Mouse (Mus musculus): Measurements from ENCODE around the gene Zc3h12a. TPM values are rescaled to one million over a fixed set of nuclear protein-coding genes. Genes with fewer than 3 reads are reported as not detected.

Zc3h12a gene
- total and polyA plus RNA-seq, 3 experiments, result 2.1 to 13.4 (median 7.7) TPM

DNA sequence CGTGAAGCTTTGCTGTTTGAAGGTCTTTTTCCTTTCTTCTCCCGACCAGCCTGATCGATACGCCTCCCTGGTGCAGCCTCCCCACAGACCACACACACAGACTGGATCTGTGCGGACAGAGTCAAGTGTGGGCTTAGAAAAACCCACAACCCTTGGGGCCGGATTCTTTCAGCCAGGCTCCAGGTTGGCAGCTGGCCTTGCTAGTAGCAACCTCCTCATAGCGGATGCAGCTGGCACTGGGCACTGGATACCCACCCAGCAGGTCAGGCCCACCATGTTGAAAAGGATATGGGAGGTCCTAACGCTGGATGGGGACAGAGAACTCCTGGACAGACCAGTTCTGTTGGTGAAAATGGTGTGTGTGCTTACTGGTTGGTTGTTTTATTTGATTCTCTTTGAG is 33.8 kb upstream of the Zc3h12a start:
- H3K36me3 ChIP-seq (replicated peaks in 1 of 2; ENCODE audit: control insufficient read depth in 1 of 2, insufficient read depth in 1 of 2, low read length in 1 of 2), result no peaks in the 10 kb centered on the region
- dilution Hi-C loops (cut with MboI; ENCODE audit: extremely low pct_ligation_motif_present, extremely low pct_unique_long_range_greater_than_20kb, low sequenced_read_pairs), result no loop called here
- DNase-seq (ENCODE audit: extremely low read depth), result no peak
- H3K4me2 ChIP-seq (ENCODE audit: insufficient read depth, low read depth, poor library complexity, severe bottlenecking), result no peak overlapping the region
- peaks cover 72% of the 10 kb centered on the region for H3K27me3 ChIP-seq (replicated peaks)
- no peaks in the 10 kb centered on the region for H3K79me2 ChIP-seq (replicated peaks; ENCODE audit: control insufficient read depth, extremely low read depth, insufficient read depth, poor library complexity, severe bottlenecking)
- in situ Hi-C loops (cut with MboI; ENCODE audit: low pct_ligation_motif_present, low pct_unique_long_range_greater_than_20kb, low sequenced_read_pairs), result loop anchor here (25.0 kb wide), 1 partner anchor 801 kb away; no protein-coding TSS in a partner anchor
- no peak overlapping the region for H3K27ac ChIP-seq (ENCODE audit: insufficient read depth, low read depth)
- H3K9me3 ChIP-seq (replicated peaks; ENCODE audit: low read length), result peaks cover 7% of the 10 kb centered on the region
- no peak for TF ChIP-seq POLR2AphosphoS2 (IDR thresholded peaks at IDR 0.05; ENCODE audit: low read depth, low read length)
- TF ChIP-seq ZKSCAN1 (IDR thresholded peaks at IDR 0.05; ENCODE audit: borderline replicate concordance, low read depth, low read length), result no peak
- TF ChIP-seq MXI1 (IDR thresholded peaks at IDR 0.05; ENCODE audit: low read depth, low read length), result no peak
- TF ChIP-seq ZMIZ1 (IDR thresholded peaks at IDR 0.05; ENCODE audit: low read depth, low read length), result no peak
- TF ChIP-seq NELFE (IDR thresholded peaks at IDR 0.05; ENCODE audit: low read depth, low read length), result no peak
- TF ChIP-seq JUND (conservative IDR thresholded peaks at IDR 0.05; ENCODE audit: low read depth, low read length), result no peak
- no peak for TF ChIP-seq RAD21 (IDR thresholded peaks at IDR 0.05; ENCODE audit: low read depth, low read length)
- TF ChIP-seq TCF12 (IDR thresholded peaks at IDR 0.05; ENCODE audit: low read depth, low read length), result no peak
- TF ChIP-seq UBTF (IDR thresholded peaks at IDR 0.05; ENCODE audit: low read depth, low read length), result no peak
- TF ChIP-seq MAX (IDR thresholded peaks at IDR 0.05; ENCODE audit: low read length), result no peak
- no peak for TF ChIP-seq RCOR1 (conservative IDR thresholded peaks at IDR 0.05; ENCODE audit: low read depth, low read length)
- no peak for TF ChIP-seq SIN3A (IDR thresholded peaks at IDR 0.05; ENCODE audit: low read length)
- no peak for TF ChIP-seq TBP (conservative IDR thresholded peaks at IDR 0.05; ENCODE audit: low read depth, low read length)
- TF ChIP-seq USF1 (IDR thresholded peaks at IDR 0.05; ENCODE audit: low read depth, low read length), result no peak
- no peak for TF ChIP-seq E2F4 (IDR thresholded peaks at IDR 0.05; ENCODE audit: insufficient replicate concordance, low read depth, low read length)
- TF ChIP-seq PAX5 (IDR thresholded peaks at IDR 0.05; ENCODE audit: low read length), result no peak
- no peak for TF ChIP-seq MEF2A (IDR thresholded peaks at IDR 0.05; ENCODE audit: borderline replicate concordance, low read depth, low read length)
- no peak for TF ChIP-seq CHD1 (IDR thresholded peaks at IDR 0.05; ENCODE audit: low read depth, low read length)
- H3K4me1 ChIP-seq (ENCODE audit: control insufficient read depth in 1 of 2, insufficient read depth in 2 of 2), result no peaks in the 10 kb centered on the region
- H3K4me3 ChIP-seq (replicated peaks in 1 of 3; ENCODE audit: low read depth in 2 of 3, low read length in 2 of 3, poor library complexity in 1 of 3), result no peak overlapping the region
- H3K9ac ChIP-seq (ENCODE audit: insufficient read depth, low read depth), result no peak overlapping the region

DNA sequence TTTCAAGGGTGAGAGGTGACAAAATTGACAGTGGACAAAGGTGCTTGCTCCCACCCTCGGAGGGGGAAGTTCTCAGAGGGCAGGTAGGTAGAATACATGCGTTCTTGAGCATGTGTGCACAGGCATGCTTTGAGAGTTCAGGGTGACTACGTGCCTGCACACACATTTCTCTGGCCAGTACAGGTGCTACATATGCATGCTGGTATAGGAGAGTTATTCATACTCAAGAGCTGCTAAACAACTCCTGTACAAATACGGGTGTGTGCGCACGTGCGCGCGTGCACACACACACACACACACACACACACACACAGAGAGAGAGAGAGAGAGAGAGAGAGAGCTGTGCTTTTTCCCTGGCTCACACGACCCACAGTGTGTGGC is 33.3 kb upstream of the Zc3h12a start:
- Histone ChIP-seq H3K4me3 (replicated peaks in 1 of 3; ENCODE audit: low read depth in 2 of 3, low read length in 2 of 3, poor library complexity in 1 of 3) (no peak overlapping the region), H3K27me3 (replicated peaks) (peaks cover 76% of the 10 kb centered on the region), H3K9me3 (replicated peaks; ENCODE audit: low read length) (peaks cover 7% of the 10 kb centered on the region), H3K4me2 (ENCODE audit: insufficient read depth, low read depth, poor library complexity, severe bottlenecking) (no peak overlapping the region), H3K36me3 (replicated peaks in 1 of 2; ENCODE audit: control insufficient read depth in 1 of 2, insufficient read depth in 1 of 2, low read length in 1 of 2) (no peaks in the 10 kb centered on the region), H3K9ac (ENCODE audit: insufficient read depth, low read depth) (no peak overlapping the region), H3K4me1 (ENCODE audit: control insufficient read depth in 1 of 2, insufficient read depth in 2 of 2) (no peaks in the 10 kb centered on the region), H3K27ac (ENCODE audit: insufficient read depth, low read depth) (no peak overlapping the region), H3K79me2 (replicated peaks; ENCODE audit: control insufficient read depth, extremely low read depth, insufficient read depth, poor library complexity, severe bottlenecking) (no peaks in the 10 kb centered on the region)
- in situ Hi-C loops (cut with MboI; ENCODE audit: low pct_ligation_motif_present, low pct_unique_long_range_greater_than_20kb, low sequenced_read_pairs) (loop anchor here (25.0 kb wide), 1 partner anchor 801 kb away; no protein-coding TSS in a partner anchor), dilution Hi-C loops (cut with MboI; ENCODE audit: extremely low pct_ligation_motif_present, extremely low pct_unique_long_range_greater_than_20kb, low sequenced_read_pairs) (no loop called here)
- TF ChIP-seq BHLHE40 (IDR thresholded peaks at IDR 0.05; ENCODE audit: low read depth, low read length) (0 out of 2 replicates have a peak, but pooled peaks have one; percentile 12), ETS1 (conservative IDR thresholded peaks at IDR 0.05; ENCODE audit: low read depth, low read length) (no peak)
- DNase-seq (ENCODE audit: extremely low read depth), result no peak
